Mouse (Mus musculus) heart, embryonic 15.5 days (tissue): ENCODE data around the gene Car6. TPM values are rescaled to one million over a fixed set of nuclear protein-coding genes. Genes with fewer than 3 reads are reported as not detected.
A peak's percentile ranks its signal among the peaks of the same experiment; 100 is the strongest.

ENCODE experiments used
- ATAC-seq: fragments of 200-750 bp; cut with Nextera tagmentation; replicated peaks from 2 replicates; pipeline ENCODE4 v1.8.0; 2017; ENCODE audit warnings: low read depth, moderate TSS enrichment; ENCODE audit not compliant: insufficient number of reproducible peaks, insufficient read depth, low FRiP score
- H3K27ac ChIP-seq: fragments of 300-500 bp; sonication (generic); 2 replicates; pipeline ENCODE4 v1.5.1; 2015; ENCODE audit warnings: mild to moderate bottlenecking, inconsistent platforms
- H3K27me3 ChIP-seq: fragments of 300-500 bp; sonication (generic); 2 replicates; pipeline ENCODE4 v1.6.1; 2015; ENCODE audit warnings: inconsistent platforms
- H3K36me3 ChIP-seq: fragments of 300-500 bp; sonication (generic); 2 replicates; pipeline ENCODE4 v1.6.1; 2015; ENCODE audit warnings: mild to moderate bottlenecking, inconsistent platforms
- H3K4me1 ChIP-seq: fragments of 300-500 bp; sonication (generic); replicated peaks from 2 replicates; pipeline ENCODE4 v1.6.1; 2015; ENCODE audit warnings: inconsistent platforms
- H3K4me2 ChIP-seq: fragments of 300-500 bp; sonication (generic); 2 replicates; pipeline ENCODE4 v1.6.1; 2015; ENCODE audit warnings: inconsistent platforms, mild to moderate bottlenecking, moderate library complexity
- H3K4me3 ChIP-seq: fragments of 300-500 bp; sonication (generic); 2 replicates; pipeline ENCODE4 v1.5.1; 2015; ENCODE audit warnings: mild to moderate bottlenecking, inconsistent platforms
- H3K9ac ChIP-seq: fragments of 300-500 bp; sonication (generic); 2 replicates; pipeline ENCODE4 v1.6.1; 2015; ENCODE audit warnings: mild to moderate bottlenecking, inconsistent platforms
- H3K9me3 ChIP-seq: fragments of 300-500 bp; sonication (generic); replicated peaks from 2 replicates; pipeline ENCODE4 v1.6.1; 2016; ENCODE audit warnings: inconsistent platforms
- WGBS: fragments of 180-500 bp; shearing (Covaris S2); methylation state at CpG from one replicate; pipeline ENCODE4 v1.1.7; 2015; ENCODE audit warnings: mixed read lengths; 5-methylcytosine and 5-hydroxymethylcytosine counted together
- polyA plus RNA-seq: library from polyadenylated mRNA; unstranded; fragments of >200 nt; fragmentation: Nextera tagmentation; extraction: Ambion mirVana; gene quantifications from 2 replicates; pipeline ENCODE4 v1.2.1, GENCODE M21; 2015

Car6 gene
- polyA plus RNA-seq = not detected in 2 replicates

GRCm38 (mm10) chr4:150201232-150201631 lies at the start of gene Car6:
TSS of gene Car6 (minus strand) at chr4:150201332.
- no peaks in the 10 kb centered on the region for H3K36me3 ChIP-seq
- no peak within 1 kb of the TSS for H3K27ac ChIP-seq
- H3K4me3 ChIP-seq = no peak within 1 kb of the TSS
- H3K27me3 ChIP-seq = no peaks in the 10 kb centered on the region
- no peak within 1 kb of the TSS for H3K4me2 ChIP-seq
- no peak within 1 kb of the TSS for H3K9ac ChIP-seq
- no peak for ATAC-seq
- WGBS = 73% methylated on average over 5 of the region's 5 CpGs
- H3K4me1 ChIP-seq = no peaks in the 10 kb centered on the region
- H3K9me3 ChIP-seq = no peaks in the 10 kb centered on the region

GRCm38 (mm10) chr4:150249731-150250270 lies 48.7 kb upstream of the Car6 start:
- no peak for ATAC-seq
- WGBS = 60% methylated on average over 5 of the region's 5 CpGs
- Histone ChIP-seq H3K4me1 (peaks cover 26% of the 10 kb centered on the region), H3K27me3 (no peaks in the 10 kb centered on the region), H3K27ac (peak overlapping the region; percentile 57; the same call in 1 of the 2 replicates), H3K4me2 (no peak overlapping the region), H3K9me3 (no peaks in the 10 kb centered on the region), H3K4me3 (no peak overlapping the region), H3K9ac (no peak overlapping the region), H3K36me3 (peaks cover 68% of the 10 kb centered on the region)

GRCm38 (mm10) chr4:150248917-150249316 lies 47.8 kb upstream of the Car6 start:
- 76% methylated on average over 5 of the region's 5 CpGs for WGBS
- Histone ChIP-seq H3K9ac (no peak overlapping the region), H3K36me3 (peaks cover 77% of the 10 kb centered on the region), H3K4me3 (no peak overlapping the region), H3K4me2 (no peak overlapping the region), H3K27ac (no peak overlapping the region), H3K9me3 (no peaks in the 10 kb centered on the region), H3K4me1 (peaks cover 26% of the 10 kb centered on the region), H3K27me3 (no peaks in the 10 kb centered on the region)
- ATAC-seq = no peak

GRCm38 (mm10) chr4:150248009-150248408 lies 46.9 kb upstream of the Car6 start:
- Histone ChIP-seq H3K4me1 (peaks cover 32% of the 10 kb centered on the region), H3K4me2 (no peak overlapping the region), H3K9ac (no peak overlapping the region), H3K4me3 (no peak overlapping the region), H3K9me3 (no peaks in the 10 kb centered on the region), H3K36me3 (peaks cover 85% of the 10 kb centered on the region), H3K27me3 (no peaks in the 10 kb centered on the region), H3K27ac (no peak overlapping the region)
- ATAC-seq = no peak
- 53% methylated on average over 5 of the region's 5 CpGs for WGBS

GRCm38 (mm10) chr4:150245876-150246275 lies 44.7 kb upstream of the Car6 start:
- Histone ChIP-seq H3K27ac (peak overlapping the region; percentile 56), H3K36me3 (peaks cover 95% of the 10 kb centered on the region), H3K9ac (no peak overlapping the region), H3K9me3 (no peaks in the 10 kb centered on the region), H3K4me2 (no peak overlapping the region), H3K4me1 (peaks cover 52% of the 10 kb centered on the region), H3K27me3 (no peaks in the 10 kb centered on the region), H3K4me3 (no peak overlapping the region)
- no peak for ATAC-seq
- 46% methylated on average over 2 of the region's 2 CpGs for WGBS

GRCm38 (mm10) chr4:150242745-150243144 lies 41.6 kb upstream of the Car6 start:
- H3K27me3 ChIP-seq = no peaks in the 10 kb centered on the region
- ATAC-seq = no peak
- H3K9me3 ChIP-seq = no peaks in the 10 kb centered on the region
- H3K4me3 ChIP-seq = no peak overlapping the region
- 65% methylated on average over 5 of the region's 5 CpGs for WGBS
- H3K4me2 ChIP-seq = no peak overlapping the region
- H3K4me1 ChIP-seq = peaks cover 61% of the 10 kb centered on the region
- H3K27ac ChIP-seq = peak overlapping the region; percentile 10; the same call in 1 of the 2 replicates
- H3K36me3 ChIP-seq = peaks cover 74% of the 10 kb centered on the region
- H3K9ac ChIP-seq = 0 out of 2 replicates have a peak overlapping the region, but pooled peaks have one; percentile 22

GRCm38 (mm10) chr4:150241708-150242107 lies 40.6 kb upstream of the Car6 start:
- H3K4me3 ChIP-seq = peak overlapping the region; percentile 7; the same call in 1 of the 2 replicates
- 65% methylated on average over 4 of the region's 4 CpGs for WGBS
- peaks cover 59% of the 10 kb centered on the region for H3K4me1 ChIP-seq

GRCm38 (mm10) chr4:150240381-150240886 lies 39.3 kb upstream of the Car6 start:
- Histone ChIP-seq H3K4me2 (peak overlapping the region; percentile 72), H3K36me3 (peaks cover 52% of the 10 kb centered on the region), H3K4me1 (peaks cover 50% of the 10 kb centered on the region), H3K27ac (peak overlapping the region; percentile 49), H3K4me3 (peak overlapping the region; percentile 86), H3K9me3 (no peaks in the 10 kb centered on the region), H3K9ac (peak overlapping the region; percentile 25; the same call in 1 of the 2 replicates), H3K27me3 (no peaks in the 10 kb centered on the region)
- 62% methylated on average over 1 of the region's 1 CpGs for WGBS
- no peak for ATAC-seq

More at GRCm38 (mm10) chr4:150241708-150242107, 40.6 kb upstream of the Car6 start:
- Histone ChIP-seq H3K4me2 (peak overlapping the region; percentile 72), H3K9ac (peak overlapping the region; percentile 33; the same call in 1 of the 2 replicates), H3K9me3 (no peaks in the 10 kb centered on the region), H3K36me3 (peaks cover 64% of the 10 kb centered on the region), H3K27ac (peak overlapping the region; percentile 49; the same call in 1 of the 2 replicates), H3K27me3 (no peaks in the 10 kb centered on the region)
- no peak for ATAC-seq

- peaks cover 48% of the 10 kb centered on the region for H3K36me3 ChIP-seq
- peak overlapping the region; percentile 86 for H3K4me3 ChIP-seq
- H3K9ac ChIP-seq = peak overlapping the region; percentile 97; the same call in 1 of the 2 replicates
- no peaks in the 10 kb centered on the region for H3K9me3 ChIP-seq
- no peak for ATAC-seq
- H3K4me2 ChIP-seq = peak overlapping the region; percentile 72
- peak overlapping the region; percentile 98 for H3K27ac ChIP-seq
- 5% methylated on average over 6 of the region's 6 CpGs for WGBS
- peaks cover 55% of the 10 kb centered on the region for H3K4me1 ChIP-seq
- no peaks in the 10 kb centered on the region for H3K27me3 ChIP-seq
These were observed 38.8 kb upstream of the Car6 start for GRCm38 (mm10) chr4:150239951-150240368.

- Histone ChIP-seq H3K36me3 (peaks cover 43% of the 10 kb centered on the region), H3K4me2 (peak overlapping the region; percentile 72), H3K9ac (peak overlapping the region; percentile 97), H3K27ac (peak overlapping the region; percentile 98), H3K4me1 (peaks cover 59% of the 10 kb centered on the region), H3K9me3 (no peaks in the 10 kb centered on the region), H3K27me3 (no peaks in the 10 kb centered on the region), H3K4me3 (peak overlapping the region; percentile 86)
- ATAC-seq = no peak
- whole genome bisulfite sequencing = 20% methylated on average over 6 of the region's 6 CpGs
These were observed 38.4 kb upstream of the Car6 start for GRCm38 (mm10) chr4:150239503-150239902.

GRCm38 (mm10) chr4:150239087-150239480 lies 38.0 kb upstream of the Car6 start:
- 23% methylated on average over 5 of the region's 5 CpGs for WGBS
- peaks cover 39% of the 10 kb centered on the region for H3K36me3 ChIP-seq

More at GRCm38 (mm10) chr4:150239087-150239480, 38.0 kb upstream of the Car6 start:
- Histone ChIP-seq H3K9ac (peak overlapping the region; percentile 97), H3K9me3 (no peaks in the 10 kb centered on the region), H3K27me3 (no peaks in the 10 kb centered on the region), H3K4me3 (peak overlapping the region; percentile 86), H3K4me1 (peaks cover 62% of the 10 kb centered on the region), H3K27ac (peak overlapping the region; percentile 98), H3K4me2 (peak overlapping the region; percentile 72)
- ATAC-seq = no peak
